Mouse (Mus musculus) lung, postnatal 0 days (tissue): ENCODE measurements around the gene Cd300lg.

ENCODE experiments used
- CTCF ChIP-seq: IDR thresholded peaks from 2 replicates; pipeline ENCODE4 v1.5.1; 2016; ENCODE audit warnings: antibody characterized with exemption, mild to moderate bottlenecking
- EP300 ChIP-seq: IDR thresholded peaks from 2 replicates; pipeline ENCODE4 v1.6.1; 2016; ENCODE audit warnings: antibody characterized with exemption, mild to moderate bottlenecking, control low read depth

DNA sequence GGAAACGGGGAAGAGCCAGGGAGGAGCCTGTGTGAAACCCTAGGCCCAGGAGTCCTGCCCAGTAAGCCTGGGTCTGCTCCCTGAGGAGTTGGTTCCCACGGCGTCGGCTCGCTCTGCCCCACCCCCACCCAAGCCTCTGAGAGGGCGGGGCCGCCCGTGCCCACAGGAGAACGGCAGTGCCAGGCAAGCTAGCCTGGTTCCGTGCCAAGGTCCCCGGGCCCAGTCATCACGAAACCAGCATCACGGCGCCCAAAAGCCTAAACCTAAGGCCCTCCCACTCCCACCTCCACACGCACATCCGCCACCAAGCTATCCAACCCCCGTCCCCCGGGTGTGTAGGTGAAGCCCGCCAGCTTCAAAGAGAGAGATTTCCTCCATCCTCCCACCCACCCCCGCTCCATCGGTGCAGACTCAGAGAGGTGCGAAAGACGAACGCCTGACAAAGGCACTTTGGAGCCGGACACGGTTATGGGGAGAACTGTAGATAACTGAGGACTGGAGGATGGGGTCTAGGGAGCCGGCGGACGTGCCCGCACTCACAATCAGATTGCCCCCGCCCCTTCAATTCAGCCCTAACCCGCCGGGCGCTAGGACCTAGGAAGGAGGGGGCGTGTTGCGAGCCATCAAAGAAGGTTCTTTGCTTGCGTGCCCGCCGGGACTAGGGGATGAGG, 45.9 kb downstream of the Cd300lg start:
- TF ChIP-seq CTCF (no peak), EP300 (no peak)
